Mouse (Mus musculus) lung, embryonic 14.5 days (tissue): ENCODE measurements at regions not wholly inside any gene's neighbourhood (a gene's known extent, or its start where the extent isn't known, plus 50 kb on each side); places are given as distances from the start of the nearest gene placed in this dataset.

Experiments
- ATAC-seq: fragments of 200-750 bp; cut with Nextera tagmentation; 2 replicates; pipeline ENCODE4 v1.8.0; 2017; ENCODE audit warnings: mild to moderate bottlenecking, moderate TSS enrichment, moderate library complexity; ENCODE audit not compliant: insufficient read depth
- DNase-seq: peaks from one replicate; pipeline ENCODE4 v3.0.0-alpha.2; 2015
- H3K27ac ChIP-seq: fragments of 300-500 bp; sonication (generic); 2 replicates; pipeline ENCODE4 v1.5.1; 2014; ENCODE audit warnings: low read depth, mild to moderate bottlenecking, moderate library complexity
- H3K27me3 ChIP-seq: fragments of 300-500 bp; sonication (generic); 2 replicates; pipeline ENCODE4 v1.6.1; 2014; ENCODE audit warnings: low read length, control low read depth; ENCODE audit not compliant: insufficient read depth
- H3K36me3 ChIP-seq: fragments of 300-500 bp; sonication (generic); 2 replicates; pipeline ENCODE4 v1.6.1; 2014; ENCODE audit warnings: control low read depth; ENCODE audit not compliant: insufficient read depth
- H3K4me1 ChIP-seq: fragments of 300-500 bp; sonication (generic); 2 replicates; pipeline ENCODE4 v1.6.1; 2014; ENCODE audit warnings: antibody characterized with exemption, control low read depth; ENCODE audit not compliant: insufficient read depth
- H3K4me2 ChIP-seq: fragments of 300-500 bp; sonication (generic); 2 replicates; pipeline ENCODE4 v1.6.1; 2014; ENCODE audit warnings: mild to moderate bottlenecking
- H3K4me3 ChIP-seq: fragments of 300-500 bp; sonication (generic); 2 replicates; pipeline ENCODE4 v1.5.1; 2014; ENCODE audit warnings: low read depth, low read length
- H3K9ac ChIP-seq: fragments of 300-500 bp; sonication (generic); 2 replicates; pipeline ENCODE4 v1.6.1; 2014
- H3K9me3 ChIP-seq: fragments of 300-500 bp; sonication (generic); 2 replicates; pipeline ENCODE4 v1.6.1; 2016; ENCODE audit warnings: low read depth, low read length, control low read depth
- CTCF ChIP-seq: IDR thresholded peaks from 2 replicates; pipeline ENCODE4 v1.5.1; 2016; ENCODE audit warnings: antibody characterized with exemption, low read depth
- WGBS: fragments of 180-500 bp; shearing (Covaris S2); extraction: QIAGEN DNeasy Blood & Tissue Kit; methylation state at CpG from one replicate; pipeline ENCODE4 v1.1.7; 2014; 5-methylcytosine and 5-hydroxymethylcytosine counted together

- H3K4me1 ChIP-seq = no peaks in the 10 kb centered on the region
- H3K9me3 ChIP-seq = no peaks in the 10 kb centered on the region
- no peak for TF ChIP-seq CTCF
- H3K27me3 ChIP-seq = no peaks in the 10 kb centered on the region
- DNase-seq (no peak), ATAC-seq (no peak)
- H3K36me3 ChIP-seq = no peaks in the 10 kb centered on the region
- no peak overlapping the region for H3K4me2 ChIP-seq
- H3K4me3 ChIP-seq = no peak overlapping the region
- H3K9ac ChIP-seq = no peak overlapping the region
- WGBS = 49% methylated on average over 3 of the region's 3 CpGs
- H3K27ac ChIP-seq = no peak overlapping the region
These were observed 253.9 kb downstream of the Qdpr start for GRCm38 (mm10) chr5:45196159-45196558.

DNA sequence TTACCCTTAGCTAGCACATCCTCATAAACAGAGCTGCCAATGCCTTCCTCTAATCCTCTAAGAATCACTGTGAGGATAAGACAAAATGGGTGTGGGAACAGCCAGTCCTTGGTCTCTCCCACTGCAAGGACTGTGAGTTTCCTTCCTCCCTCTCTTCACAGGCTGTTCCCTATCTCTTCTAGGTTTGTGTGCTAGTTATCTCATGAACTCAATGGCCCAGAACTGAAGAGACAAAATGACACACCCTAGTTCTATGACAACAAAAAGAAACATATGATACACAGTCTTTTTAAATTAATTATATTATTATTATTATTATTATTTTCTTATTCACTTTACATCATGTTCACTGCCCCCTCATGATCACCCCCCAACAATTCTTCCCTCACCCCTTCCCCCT, 257.7 kb downstream of the Qdpr start:
- H3K4me1 ChIP-seq = no peaks in the 10 kb centered on the region
- no peaks in the 10 kb centered on the region for H3K27me3 ChIP-seq
- H3K27ac ChIP-seq = no peak overlapping the region
- H3K36me3 ChIP-seq = no peaks in the 10 kb centered on the region
- H3K9ac ChIP-seq = no peak overlapping the region
- no peak for DNase-seq
- TF ChIP-seq CTCF = no peak
- ATAC-seq = no peak
- no peak overlapping the region for H3K4me2 ChIP-seq
- H3K4me3 ChIP-seq = no peak overlapping the region
- H3K9me3 ChIP-seq = no peaks in the 10 kb centered on the region

- DNase-seq (peak; percentile 20), ATAC-seq (no peak)
- Histone ChIP-seq H3K9me3 (no peaks in the 10 kb centered on the region), H3K36me3 (no peaks in the 10 kb centered on the region), H3K4me1 (no peaks in the 10 kb centered on the region), H3K27me3 (no peaks in the 10 kb centered on the region), H3K9ac (no peak overlapping the region), H3K27ac (no peak overlapping the region), H3K4me2 (no peak overlapping the region), H3K4me3 (no peak overlapping the region)
- TF ChIP-seq CTCF = no peak
- 66% methylated on average over 8 of the region's 8 CpGs for WGBS
These were observed 276.8 kb downstream of the Qdpr start for GRCm38 (mm10) chr5:45173035-45173755.

DNA sequence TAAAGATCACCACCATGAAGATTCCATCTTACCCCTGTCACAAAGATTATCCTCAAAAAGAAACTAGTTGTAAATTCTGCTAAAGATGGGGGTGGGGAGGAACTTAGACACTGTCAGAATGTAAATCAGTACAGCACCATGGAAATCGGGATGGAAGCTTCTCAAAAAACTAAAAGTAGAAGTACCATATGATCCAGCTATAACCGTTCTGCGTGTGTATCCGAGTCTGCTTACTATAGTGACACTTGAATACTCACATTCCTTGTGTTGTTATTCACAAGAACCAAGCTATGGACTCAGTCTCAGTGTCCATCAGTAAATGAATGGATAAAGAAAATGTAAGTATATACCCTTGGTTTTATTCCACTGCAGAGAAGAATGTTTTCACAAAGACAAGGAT, 290.8 kb downstream of the Qdpr start:
- WGBS = 90% methylated on average over 4 of the region's 4 CpGs

DNA sequence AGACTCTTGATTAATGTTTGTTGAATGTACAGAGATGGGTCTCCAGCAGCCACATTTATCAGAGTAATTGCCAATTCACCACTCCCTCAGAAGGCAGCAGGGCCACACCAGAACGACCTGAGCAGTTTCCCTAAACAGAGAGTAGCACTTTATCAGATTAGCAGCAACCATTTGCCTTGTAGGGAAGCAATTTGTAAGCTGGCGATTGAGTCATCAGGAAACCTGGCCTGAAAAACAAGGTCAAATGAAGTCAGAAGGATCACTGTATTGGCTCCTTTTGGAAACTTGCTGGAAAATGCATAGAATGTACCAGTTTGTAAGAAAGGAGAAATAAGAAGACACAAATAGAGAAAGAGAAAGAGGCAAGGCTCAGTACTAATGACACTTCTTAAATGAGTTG, 295.1 kb downstream of the Qdpr start:
- no peak overlapping the region for H3K4me3 ChIP-seq
- DNase-seq = no peak
- TF ChIP-seq CTCF = no peak
- H3K36me3 ChIP-seq = no peaks in the 10 kb centered on the region
- ATAC-seq = no peak
- H3K27ac ChIP-seq = no peak overlapping the region
- no peaks in the 10 kb centered on the region for H3K9me3 ChIP-seq
- WGBS = 34% methylated on average over 2 of the region's 2 CpGs
- H3K4me1 ChIP-seq = no peaks in the 10 kb centered on the region
- no peak overlapping the region for H3K4me2 ChIP-seq
- H3K27me3 ChIP-seq = no peaks in the 10 kb centered on the region
- H3K9ac ChIP-seq = no peak overlapping the region

More for the DNA sequence above, 290.8 kb downstream of the Qdpr start:
- Histone ChIP-seq H3K4me2 (no peak overlapping the region), H3K9me3 (no peaks in the 10 kb centered on the region), H3K27ac (no peak overlapping the region), H3K4me1 (no peaks in the 10 kb centered on the region), H3K9ac (no peak overlapping the region), H3K36me3 (no peaks in the 10 kb centered on the region), H3K27me3 (no peaks in the 10 kb centered on the region), H3K4me3 (no peak overlapping the region)
- ATAC-seq = no peak
- no peak for DNase-seq
- no peak for TF ChIP-seq CTCF

DNA sequence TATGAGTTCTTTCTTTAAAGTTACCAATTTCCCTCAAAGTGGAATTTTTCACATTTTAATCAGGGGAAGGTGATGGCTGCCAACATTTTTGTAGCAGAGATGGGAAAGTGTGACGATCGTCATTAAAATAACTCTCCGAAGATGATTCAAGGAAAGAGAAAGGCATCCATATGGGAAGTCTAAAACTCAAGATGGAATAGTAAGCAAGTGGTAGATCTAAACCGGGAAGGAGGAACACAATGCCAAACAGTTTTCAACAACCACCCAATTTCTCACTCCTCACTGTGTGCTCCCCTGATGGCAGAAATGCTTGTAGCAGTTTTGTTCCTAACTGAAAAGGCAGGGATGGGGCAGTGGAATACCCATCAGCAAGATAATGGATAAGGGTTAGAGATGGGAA, 305.9 kb downstream of the Qdpr start:
- Histone ChIP-seq H3K36me3 (no peaks in the 10 kb centered on the region), H3K9ac (no peak overlapping the region), H3K27me3 (no peaks in the 10 kb centered on the region), H3K27ac (no peak overlapping the region), H3K9me3 (no peaks in the 10 kb centered on the region), H3K4me2 (no peak overlapping the region), H3K4me3 (no peak overlapping the region), H3K4me1 (no peaks in the 10 kb centered on the region)
- no peak for TF ChIP-seq CTCF
- DNase-seq = no peak
- 75% methylated on average over 4 of the region's 4 CpGs for WGBS
- no peak for ATAC-seq

- Histone ChIP-seq H3K27me3 (no peaks in the 10 kb centered on the region), H3K4me1 (no peaks in the 10 kb centered on the region), H3K9ac (no peak overlapping the region), H3K4me2 (no peak overlapping the region), H3K4me3 (no peak overlapping the region), H3K9me3 (no peaks in the 10 kb centered on the region), H3K36me3 (no peaks in the 10 kb centered on the region), H3K27ac (no peak overlapping the region)
- TF ChIP-seq CTCF = no peak
- DNase-seq = no peak
- 48% methylated on average over 10 of the region's 10 CpGs for WGBS
- ATAC-seq = no peak
These were observed 312.6 kb downstream of the Qdpr start for GRCm38 (mm10) chr5:45137198-45137973.
